Mouse (Mus musculus) skeletal muscle tissue, adult 2 months (tissue): ENCODE data around the gene 1110032A03Rik.

ENCODE experiments used
- DNase-seq: peaks from one replicate; pipeline ENCODE4 v3.0.0-alpha.2; 2012; ENCODE audit warnings: low read depth, low spot score

1110032A03Rik gene

GRCm38 (mm10) chr9:50774991-50775612, at the start of gene 1110032A03Rik, which contains the start of gene Alg9:
Gene 1110032A03Rik, minus strand, starts transcription at chr9:50775520.
Gene Alg9, plus strand, starts transcription at chr9:50775019.
- DNase-seq: peak; percentile 75

GRCm38 (mm10) chr9:50823779-50824453, 48.6 kb upstream of the 1110032A03Rik start:
- DNase-seq: no peak

GRCm38 (mm10) chr9:50822216-50822615, 46.9 kb upstream of the 1110032A03Rik start:
- no peak for DNase-seq

- no peak for DNase-seq
Observed at GRCm38 (mm10) chr9:50821651-50822050, 46.3 kb upstream of the 1110032A03Rik start.

GRCm38 (mm10) chr9:50819716-50820115, 44.4 kb upstream of the 1110032A03Rik start:
- DNase-seq: no peak

- DNase-seq: no peak
Observed at GRCm38 (mm10) chr9:50818050-50818449, 42.7 kb upstream of the 1110032A03Rik start.

GRCm38 (mm10) chr9:50816512-50816911, 41.2 kb upstream of the 1110032A03Rik start:
- DNase-seq: no peak

- no peak for DNase-seq
Observed at GRCm38 (mm10) chr9:50815666-50816065, 40.3 kb upstream of the 1110032A03Rik start.

- DNase-seq: no peak
Observed at GRCm38 (mm10) chr9:50813796-50814195, 38.5 kb upstream of the 1110032A03Rik start.

- no peak for DNase-seq
Observed at GRCm38 (mm10) chr9:50811746-50812145, 36.4 kb upstream of the 1110032A03Rik start.

- no peak for DNase-seq
Observed at GRCm38 (mm10) chr9:50811187-50811586, 35.9 kb upstream of the 1110032A03Rik start.

- peak; percentile 91 for DNase-seq
Observed at GRCm38 (mm10) chr9:50809146-50809545, 33.8 kb upstream of the 1110032A03Rik start.

- DNase-seq: peak; percentile 17
Observed at GRCm38 (mm10) chr9:50808471-50808870, 33.2 kb upstream of the 1110032A03Rik start.

GRCm38 (mm10) chr9:50803055-50803671, 27.8 kb upstream of the 1110032A03Rik start:
- DNase-seq: no peak

GRCm38 (mm10) chr9:50800985-50801384, 25.7 kb upstream of the 1110032A03Rik start:
- peak; percentile 64 for DNase-seq

GRCm38 (mm10) chr9:50798368-50798767, 23.0 kb upstream of the 1110032A03Rik start:
- no peak for DNase-seq

GRCm38 (mm10) chr9:50797641-50798040, 22.3 kb upstream of the 1110032A03Rik start:
- DNase-seq: no peak

- no peak for DNase-seq
Observed at GRCm38 (mm10) chr9:50796776-50797175, 21.5 kb upstream of the 1110032A03Rik start.

GRCm38 (mm10) chr9:50795266-50795665, 19.9 kb upstream of the 1110032A03Rik start:
- no peak for DNase-seq

- no peak for DNase-seq
Observed at GRCm38 (mm10) chr9:50782155-50782554, 6.8 kb upstream of the 1110032A03Rik start.

GRCm38 (mm10) chr9:50776162-50776760, 941 bp upstream of the 1110032A03Rik start:
- DNase-seq: no peak

- DNase-seq: no peak
Observed at GRCm38 (mm10) chr9:50775662-50776126, 374 bp upstream of the 1110032A03Rik start.
